Mouse (Mus musculus): ENCODE measurements around the gene Gm20388. TPM values are rescaled to one million over a fixed set of nuclear protein-coding genes. Genes with fewer than 3 reads are reported as not detected.

The Gm20388 gene
- total and polyA plus RNA-seq, 2 experiments from 2014 or later: 17.3 TPM; not detected in 1

- DNase-seq (ENCODE audit: low spot score) (no peak), ATAC-seq (ENCODE audit: insufficient read depth, low read depth) (no peak)
- no peaks in the 10 kb centered on the region for H3K27me3 ChIP-seq (ENCODE audit: control insufficient read depth, insufficient read depth, low read length)
- H3K4me2 ChIP-seq (ENCODE audit: low read depth, low read length): no peak overlapping the region
- no peaks in the 10 kb centered on the region for H3K9me3 ChIP-seq (replicated peaks; ENCODE audit: control insufficient read depth, low read length)
- 68% methylated on average over 3 of the region's 3 CpGs for WGBS
- H3K4me1 ChIP-seq (ENCODE audit: control insufficient read depth, insufficient read depth): peaks cover 44% of the 10 kb centered on the region
- no peaks in the 10 kb centered on the region for H3K36me3 ChIP-seq (replicated peaks; ENCODE audit: control insufficient read depth, insufficient read depth, low read length)
- no peak overlapping the region for H3K9ac ChIP-seq (replicated peaks; ENCODE audit: low read depth, low read length)
- no peak overlapping the region for H3K27ac ChIP-seq (ENCODE audit: low read depth)
- no peak overlapping the region for H3K4me3 ChIP-seq (ENCODE audit: low read depth, low read length)
- TF ChIP-seq CTCF (IDR thresholded peaks at IDR 0.05; ENCODE audit: low read depth): no peak
- TF ChIP-seq EP300 (IDR thresholded peaks at IDR 0.05; ENCODE audit: low read depth): no peak
Observed at GRCm38 (mm10) chr8:122236521-122236920, 2325.9 kb downstream of the Gm20388 start.

- no peaks in the 10 kb centered on the region for H3K27me3 ChIP-seq (ENCODE audit: control insufficient read depth, insufficient read depth, low read length)
- H3K36me3 ChIP-seq (replicated peaks; ENCODE audit: control insufficient read depth, insufficient read depth, low read length): no peaks in the 10 kb centered on the region
- peak; percentile 28 for DNase-seq (ENCODE audit: low spot score)
- H3K27ac ChIP-seq (ENCODE audit: low read depth): peak overlapping the region; percentile 82
- no peak overlapping the region for H3K4me3 ChIP-seq (ENCODE audit: low read depth, low read length)
- no peak overlapping the region for H3K9ac ChIP-seq (replicated peaks; ENCODE audit: low read depth, low read length)
- no peak for TF ChIP-seq CTCF (IDR thresholded peaks at IDR 0.05; ENCODE audit: low read depth)
- no peak for TF ChIP-seq EP300 (IDR thresholded peaks at IDR 0.05; ENCODE audit: low read depth)
- no peaks in the 10 kb centered on the region for H3K9me3 ChIP-seq (replicated peaks; ENCODE audit: control insufficient read depth, low read length)
- H3K4me1 ChIP-seq (ENCODE audit: control insufficient read depth, insufficient read depth): peaks cover 40% of the 10 kb centered on the region
- 0 out of 2 replicates have a peak, but pooled peaks have one; percentile 12 for ATAC-seq (ENCODE audit: insufficient read depth, low read depth)
- 52% methylated on average over 11 of the region's 11 CpGs for WGBS
- H3K4me2 ChIP-seq (ENCODE audit: low read depth, low read length): peak overlapping the region; percentile 7; the same call in 1 of the 2 replicates
Observed at GRCm38 (mm10) chr8:122238225-122238624, 2327.6 kb downstream of the Gm20388 start.

- Histone ChIP-seq H3K27ac (ENCODE audit: low read depth) (peak overlapping the region; percentile 82), H3K36me3 (replicated peaks; ENCODE audit: control insufficient read depth, insufficient read depth, low read length) (no peaks in the 10 kb centered on the region), H3K9ac (replicated peaks; ENCODE audit: low read depth, low read length) (no peak overlapping the region), H3K9me3 (replicated peaks; ENCODE audit: control insufficient read depth, low read length) (no peaks in the 10 kb centered on the region), H3K4me1 (ENCODE audit: control insufficient read depth, insufficient read depth) (peaks cover 35% of the 10 kb centered on the region), H3K4me3 (ENCODE audit: low read depth, low read length) (no peak overlapping the region), H3K27me3 (ENCODE audit: control insufficient read depth, insufficient read depth, low read length) (no peaks in the 10 kb centered on the region), H3K4me2 (ENCODE audit: low read depth, low read length) (peak overlapping the region; percentile 7; the same call in 1 of the 2 replicates)
- 64% methylated on average over 8 of the region's 8 CpGs for WGBS
- ATAC-seq (ENCODE audit: insufficient read depth, low read depth): no peak
- no peak for DNase-seq (ENCODE audit: low spot score)
- TF ChIP-seq EP300 (IDR thresholded peaks at IDR 0.05; ENCODE audit: low read depth): no peak
- no peak for TF ChIP-seq CTCF (IDR thresholded peaks at IDR 0.05; ENCODE audit: low read depth)
Observed at GRCm38 (mm10) chr8:122238731-122239130, 2328.1 kb downstream of the Gm20388 start.

DNA sequence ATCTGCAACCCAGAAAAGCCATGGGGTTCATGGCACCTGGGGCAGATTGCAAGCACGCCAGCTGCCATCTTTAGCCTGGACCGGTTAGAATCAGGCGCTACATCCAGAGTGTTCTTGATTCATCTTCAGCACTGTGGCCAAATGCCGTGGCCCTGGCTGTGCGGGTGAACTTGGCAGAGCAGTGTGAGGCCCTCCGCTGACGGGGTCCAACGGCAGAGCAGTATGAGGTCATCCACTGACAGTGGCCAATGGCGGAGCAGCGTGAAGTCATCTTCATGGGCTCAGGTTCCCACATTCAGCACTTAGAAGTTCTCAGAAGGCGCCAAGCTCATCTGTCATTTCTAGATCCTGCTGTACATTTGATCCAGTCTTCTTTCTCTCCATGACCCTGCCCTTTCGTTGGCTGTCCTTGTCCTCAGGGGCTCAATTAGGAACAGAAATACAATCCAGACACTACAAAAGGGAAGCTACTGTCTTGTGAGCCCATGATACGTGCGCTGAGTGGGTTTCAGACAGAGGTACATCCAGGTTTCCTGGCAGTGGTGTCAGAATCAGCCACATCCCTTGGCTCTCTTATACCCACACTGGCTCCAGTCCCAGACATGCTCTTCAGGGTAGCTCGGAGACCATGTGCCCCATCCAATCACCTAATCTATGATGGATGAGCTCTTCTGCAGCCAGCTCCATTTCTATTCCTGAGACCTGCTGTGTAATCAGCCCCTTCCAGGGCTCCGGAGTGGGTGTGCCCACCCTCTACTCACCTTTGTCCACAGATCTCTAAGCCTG is 2329.8 kb downstream of the Gm20388 start:
- ATAC-seq (ENCODE audit: insufficient read depth, low read depth): no peak
- no peak overlapping the region for H3K4me2 ChIP-seq (ENCODE audit: low read depth, low read length)
- no peak for TF ChIP-seq CTCF (IDR thresholded peaks at IDR 0.05; ENCODE audit: low read depth)
- no peak for TF ChIP-seq EP300 (IDR thresholded peaks at IDR 0.05; ENCODE audit: low read depth)
- H3K27ac ChIP-seq (ENCODE audit: low read depth): no peak overlapping the region
- no peak overlapping the region for H3K4me3 ChIP-seq (ENCODE audit: low read depth, low read length)
- H3K9ac ChIP-seq (replicated peaks; ENCODE audit: low read depth, low read length): no peak overlapping the region
- no peaks in the 10 kb centered on the region for H3K27me3 ChIP-seq (ENCODE audit: control insufficient read depth, insufficient read depth, low read length)
- no peak for DNase-seq (ENCODE audit: low spot score)
- no peaks in the 10 kb centered on the region for H3K9me3 ChIP-seq (replicated peaks; ENCODE audit: control insufficient read depth, low read length)
- H3K36me3 ChIP-seq (replicated peaks; ENCODE audit: control insufficient read depth, insufficient read depth, low read length): no peaks in the 10 kb centered on the region
- H3K4me1 ChIP-seq (ENCODE audit: control insufficient read depth, insufficient read depth): peaks cover 30% of the 10 kb centered on the region
- WGBS: 73% methylated on average over 16 of the region's 16 CpGs

- 80% methylated on average over 4 of the region's 4 CpGs for WGBS
- no peak for ATAC-seq (ENCODE audit: insufficient read depth, low read depth)
- TF ChIP-seq EP300 (IDR thresholded peaks at IDR 0.05; ENCODE audit: low read depth) (no peak), CTCF (IDR thresholded peaks at IDR 0.05; ENCODE audit: low read depth) (no peak)
Observed at GRCm38 (mm10) chr8:122243310-122243709, 2332.7 kb downstream of the Gm20388 start.

More at GRCm38 (mm10) chr8:122243310-122243709, 2332.7 kb downstream of the Gm20388 start:
- DNase-seq (ENCODE audit: low spot score): no peak
- no peaks in the 10 kb centered on the region for H3K27me3 ChIP-seq (ENCODE audit: control insufficient read depth, insufficient read depth, low read length)
- no peaks in the 10 kb centered on the region for H3K36me3 ChIP-seq (replicated peaks; ENCODE audit: control insufficient read depth, insufficient read depth, low read length)
- H3K9me3 ChIP-seq (replicated peaks; ENCODE audit: control insufficient read depth, low read length): no peaks in the 10 kb centered on the region
- H3K27ac ChIP-seq (ENCODE audit: low read depth): no peak overlapping the region
- H3K9ac ChIP-seq (replicated peaks; ENCODE audit: low read depth, low read length): no peak overlapping the region
- peaks cover 21% of the 10 kb centered on the region; the same call in 1 of the 2 replicates for H3K4me1 ChIP-seq (ENCODE audit: control insufficient read depth, insufficient read depth)
- no peak overlapping the region for H3K4me3 ChIP-seq (ENCODE audit: low read depth, low read length)
- no peak overlapping the region for H3K4me2 ChIP-seq (ENCODE audit: low read depth, low read length)
